Mouse (Mus musculus): ENCODE data around the gene Sox2. TPM values are rescaled to one million over a fixed set of nuclear protein-coding genes. Genes with fewer than 3 reads are reported as not detected.
A peak's percentile ranks its signal among the peaks of the same experiment; 100 is the strongest.

Gene Sox2
- not detected in 2 replicates for polyA plus RNA-seq (2016; fragmentation: Nextera tagmentation; extraction: Ambion mirVana)

DNA sequence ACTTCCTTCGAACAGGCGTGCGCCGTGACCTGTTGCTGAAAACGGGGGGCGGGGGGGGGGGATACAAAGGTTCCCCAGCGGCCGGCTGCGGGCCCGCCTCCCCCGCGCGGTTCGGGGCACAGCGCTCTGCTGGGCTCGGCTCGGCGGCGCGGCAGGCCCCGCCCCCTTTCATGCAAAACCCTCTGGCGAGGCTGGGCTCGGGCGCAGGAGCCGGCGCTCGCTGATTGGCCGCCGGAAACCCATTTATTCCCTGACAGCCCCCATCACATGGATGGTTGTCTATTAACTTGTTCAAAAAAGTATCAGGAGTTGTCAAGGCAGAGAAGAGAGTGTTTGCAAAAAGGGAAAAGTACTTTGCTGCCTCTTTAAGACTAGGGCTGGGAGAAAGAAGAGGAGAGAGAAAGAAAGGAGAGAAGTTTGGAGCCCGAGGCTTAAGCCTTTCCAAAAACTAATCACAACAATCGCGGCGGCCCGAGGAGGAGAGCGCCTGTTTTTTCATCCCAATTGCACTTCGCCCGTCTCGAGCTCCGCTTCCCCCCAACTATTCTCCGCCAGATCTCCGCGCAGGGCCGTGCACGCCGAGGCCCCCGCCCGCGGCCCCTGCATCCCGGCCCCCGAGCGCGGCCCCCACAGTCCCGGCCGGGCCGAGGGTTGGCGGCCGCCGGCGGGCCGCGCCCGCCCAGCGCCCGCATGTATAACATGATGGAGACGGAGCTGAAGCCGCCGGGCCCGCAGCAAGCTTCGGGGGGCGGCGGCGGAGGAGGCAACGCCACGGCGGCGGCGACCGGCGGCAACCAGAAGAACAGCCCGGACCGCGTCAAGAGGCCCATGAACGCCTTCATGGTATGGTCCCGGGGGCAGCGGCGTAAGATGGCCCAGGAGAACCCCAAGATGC, at the start of gene Sox2:
Sox2 (plus strand) TSS at position 680 of the 895 bp plus-strand sequence.
- H3K4me3 ChIP-seq = peak within 1 kb of the TSS; percentile 41
- H3K4me1 ChIP-seq = peaks cover 20% of the 10 kb centered on the region; the same call in 1 of the 2 replicates
- peaks cover 96% of the 10 kb centered on the region for H3K27me3 ChIP-seq (replicated peaks)
- peak within 1 kb of the TSS; percentile 59 for H3K4me2 ChIP-seq
- H3K9me3 ChIP-seq (replicated peaks) = no peaks in the 10 kb centered on the region
- 1% methylated on average over 85 of the region's 86 CpGs for WGBS (ENCODE audit: insufficient replicate concordance)
- no peak within 1 kb of the TSS for H3K27ac ChIP-seq
- H3K36me3 ChIP-seq = no peaks in the 10 kb centered on the region
- ATAC-seq = peak; percentile 62
- no peak within 1 kb of the TSS for H3K9ac ChIP-seq

- H3K36me3 ChIP-seq = no peaks in the 10 kb centered on the region
- no peak overlapping the region for H3K27ac ChIP-seq
- no peak overlapping the region for H3K9ac ChIP-seq
- H3K27me3 ChIP-seq (replicated peaks) = no peaks in the 10 kb centered on the region
- no peak overlapping the region for H3K4me2 ChIP-seq
- 62% methylated on average over 2 of the region's 2 CpGs for WGBS (ENCODE audit: insufficient replicate concordance)
- no peaks in the 10 kb centered on the region for H3K9me3 ChIP-seq (replicated peaks)
- no peak overlapping the region for H3K4me3 ChIP-seq
- no peak for ATAC-seq
- no peaks in the 10 kb centered on the region for H3K4me1 ChIP-seq
Observed at GRCm38 (mm10) chr3:34601116-34601515, 49.1 kb upstream of the Sox2 start.

DNA sequence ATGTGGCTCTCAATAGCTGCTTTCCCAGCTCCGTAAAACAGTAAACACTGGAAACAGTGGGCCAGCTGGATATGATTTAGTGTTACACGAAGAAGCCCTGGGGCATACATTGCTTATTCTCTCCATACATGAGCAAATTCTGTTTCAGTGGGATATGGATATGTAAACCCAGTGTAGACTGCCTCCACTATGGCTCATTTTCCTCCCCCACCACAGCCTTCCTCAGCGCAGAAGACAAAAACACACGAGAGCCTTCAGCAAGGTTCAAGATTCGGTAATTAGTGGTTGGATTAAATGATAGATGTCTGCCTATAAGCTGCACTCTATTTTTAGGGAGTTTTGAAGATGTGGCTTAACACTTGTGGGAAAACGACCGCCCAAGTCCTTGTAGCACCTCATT, 36.1 kb upstream of the Sox2 start:
- Histone ChIP-seq H3K27ac (no peak overlapping the region), H3K9me3 (replicated peaks) (no peaks in the 10 kb centered on the region), H3K4me2 (no peak overlapping the region), H3K4me3 (no peak overlapping the region), H3K36me3 (no peaks in the 10 kb centered on the region), H3K9ac (no peak overlapping the region), H3K4me1 (no peaks in the 10 kb centered on the region), H3K27me3 (replicated peaks) (no peaks in the 10 kb centered on the region)
- 77% methylated on average over 7 of the region's 7 CpGs for WGBS (ENCODE audit: insufficient replicate concordance)
- ATAC-seq = no peak

GRCm38 (mm10) chr3:34615526-34615925, 34.7 kb upstream of the Sox2 start:
- H3K4me1 ChIP-seq = no peaks in the 10 kb centered on the region
- no peak overlapping the region for H3K9ac ChIP-seq
- no peaks in the 10 kb centered on the region for H3K36me3 ChIP-seq
- H3K4me3 ChIP-seq = no peak overlapping the region
- 67% methylated on average over 15 of the region's 15 CpGs for WGBS (ENCODE audit: insufficient replicate concordance)
- H3K9me3 ChIP-seq (replicated peaks) = no peaks in the 10 kb centered on the region
- no peak overlapping the region for H3K27ac ChIP-seq
- no peaks in the 10 kb centered on the region for H3K27me3 ChIP-seq (replicated peaks)
- H3K4me2 ChIP-seq = no peak overlapping the region
- no peak for ATAC-seq

DNA sequence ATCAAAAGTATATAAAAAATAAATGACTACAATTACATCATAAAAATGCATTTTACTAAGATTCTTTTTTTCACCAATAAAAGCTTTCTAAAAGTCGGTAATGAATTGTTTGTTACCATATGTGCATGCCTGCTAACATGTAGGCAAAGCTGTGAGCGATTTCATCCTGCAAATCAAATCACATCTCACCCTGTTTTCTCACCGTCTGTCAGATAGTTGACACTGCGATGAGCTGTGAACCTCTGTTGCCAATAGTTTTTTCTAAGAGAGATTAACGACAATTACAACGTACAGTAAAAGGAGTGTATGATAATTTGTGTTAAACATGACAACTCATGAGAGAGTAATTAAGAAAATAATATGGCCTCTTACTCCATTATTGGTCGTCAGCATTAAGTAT, 31.3 kb upstream of the Sox2 start:
- no peaks in the 10 kb centered on the region for H3K9me3 ChIP-seq (replicated peaks)
- no peaks in the 10 kb centered on the region for H3K4me1 ChIP-seq
- no peak for ATAC-seq
- H3K27me3 ChIP-seq (replicated peaks) = no peaks in the 10 kb centered on the region
- H3K4me3 ChIP-seq = no peak overlapping the region
- no peaks in the 10 kb centered on the region for H3K36me3 ChIP-seq
- no peak overlapping the region for H3K27ac ChIP-seq
- no peak overlapping the region for H3K9ac ChIP-seq
- no peak overlapping the region for H3K4me2 ChIP-seq
- WGBS (ENCODE audit: insufficient replicate concordance) = 66% methylated on average over 7 of the region's 7 CpGs

GRCm38 (mm10) chr3:34620121-34620520, 30.1 kb upstream of the Sox2 start:
- Histone ChIP-seq H3K4me3 (no peak overlapping the region), H3K9ac (no peak overlapping the region), H3K36me3 (no peaks in the 10 kb centered on the region), H3K4me1 (no peaks in the 10 kb centered on the region), H3K9me3 (replicated peaks) (no peaks in the 10 kb centered on the region), H3K27me3 (replicated peaks) (no peaks in the 10 kb centered on the region), H3K27ac (no peak overlapping the region), H3K4me2 (no peak overlapping the region)
- ATAC-seq = no peak
- 51% methylated on average over 4 of the region's 4 CpGs for WGBS (ENCODE audit: insufficient replicate concordance)

DNA sequence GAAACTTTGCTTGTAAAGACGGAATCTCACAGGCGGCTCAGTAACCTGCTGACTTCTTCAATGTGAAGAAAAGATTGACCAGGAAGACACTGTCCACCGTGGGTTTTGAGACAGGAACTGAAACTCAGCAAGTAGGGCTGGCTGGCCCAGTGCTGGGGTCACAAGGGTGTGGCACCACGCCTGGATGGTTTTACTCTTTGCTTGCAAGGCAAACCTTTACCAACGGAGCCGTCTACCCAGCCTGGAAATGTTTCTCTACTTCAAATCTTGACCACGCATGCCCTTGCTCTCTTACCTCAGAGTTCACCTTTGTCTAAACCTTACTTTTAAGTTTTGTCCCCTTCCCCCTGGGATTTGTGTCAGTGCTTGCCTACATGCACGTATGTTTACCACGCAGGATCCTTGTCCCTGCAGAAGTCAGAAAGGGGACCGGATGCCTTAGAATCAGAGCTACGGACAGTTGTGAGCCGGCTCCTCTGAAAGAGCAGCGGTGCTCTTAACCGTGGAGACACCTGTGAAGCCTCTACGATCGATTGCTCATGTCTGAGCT, 25.4 kb upstream of the Sox2 start:
- H3K36me3 ChIP-seq = no peaks in the 10 kb centered on the region
- no peak overlapping the region for H3K27ac ChIP-seq
- ATAC-seq = no peak
- no peaks in the 10 kb centered on the region for H3K4me1 ChIP-seq
- no peak overlapping the region for H3K4me3 ChIP-seq
- H3K27me3 ChIP-seq (replicated peaks) = no peaks in the 10 kb centered on the region
- H3K9me3 ChIP-seq (replicated peaks) = no peaks in the 10 kb centered on the region
- no peak overlapping the region for H3K4me2 ChIP-seq
- no peak overlapping the region for H3K9ac ChIP-seq
- 75% methylated on average over 16 of the region's 16 CpGs for WGBS (ENCODE audit: insufficient replicate concordance)

GRCm38 (mm10) chr3:34626521-34626920, 23.7 kb upstream of the Sox2 start:
- no peak for ATAC-seq
- no peak overlapping the region for H3K27ac ChIP-seq
- H3K4me1 ChIP-seq = no peaks in the 10 kb centered on the region
- no peaks in the 10 kb centered on the region for H3K36me3 ChIP-seq
- H3K4me2 ChIP-seq = no peak overlapping the region
- no peaks in the 10 kb centered on the region for H3K9me3 ChIP-seq (replicated peaks)
- H3K27me3 ChIP-seq (replicated peaks) = no peaks in the 10 kb centered on the region
- 71% methylated on average over 8 of the region's 8 CpGs for WGBS (ENCODE audit: insufficient replicate concordance)
- H3K9ac ChIP-seq = no peak overlapping the region
- H3K4me3 ChIP-seq = no peak overlapping the region

DNA sequence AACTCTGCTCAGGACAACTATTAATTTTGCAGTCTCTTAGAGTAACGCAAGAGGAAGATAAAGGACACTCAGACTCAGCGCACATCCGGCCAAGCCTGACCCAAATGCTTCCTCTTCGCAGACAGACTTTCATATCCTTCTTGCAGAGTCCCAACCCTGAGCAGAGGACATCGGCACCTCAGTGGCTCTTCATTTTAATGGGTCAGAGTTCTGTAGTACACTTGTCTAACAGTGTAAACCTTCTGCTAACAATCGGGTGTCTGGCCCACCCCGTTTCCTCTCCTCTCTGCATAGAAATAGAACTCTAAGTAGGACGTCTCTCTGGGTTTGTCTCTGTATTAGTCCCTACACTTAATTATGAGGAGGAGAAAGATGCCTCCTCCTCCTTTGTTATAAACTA, 20.2 kb upstream of the Sox2 start:
- Histone ChIP-seq H3K27me3 (replicated peaks) (no peaks in the 10 kb centered on the region; the same call in 1 of the 2 replicates), H3K9ac (no peak overlapping the region), H3K4me2 (no peak overlapping the region), H3K27ac (no peak overlapping the region), H3K36me3 (no peaks in the 10 kb centered on the region), H3K4me3 (no peak overlapping the region), H3K4me1 (no peaks in the 10 kb centered on the region), H3K9me3 (replicated peaks) (no peaks in the 10 kb centered on the region)
- 58% methylated on average over 8 of the region's 8 CpGs for whole genome bisulfite sequencing (ENCODE audit: insufficient replicate concordance)
- no peak for ATAC-seq

DNA sequence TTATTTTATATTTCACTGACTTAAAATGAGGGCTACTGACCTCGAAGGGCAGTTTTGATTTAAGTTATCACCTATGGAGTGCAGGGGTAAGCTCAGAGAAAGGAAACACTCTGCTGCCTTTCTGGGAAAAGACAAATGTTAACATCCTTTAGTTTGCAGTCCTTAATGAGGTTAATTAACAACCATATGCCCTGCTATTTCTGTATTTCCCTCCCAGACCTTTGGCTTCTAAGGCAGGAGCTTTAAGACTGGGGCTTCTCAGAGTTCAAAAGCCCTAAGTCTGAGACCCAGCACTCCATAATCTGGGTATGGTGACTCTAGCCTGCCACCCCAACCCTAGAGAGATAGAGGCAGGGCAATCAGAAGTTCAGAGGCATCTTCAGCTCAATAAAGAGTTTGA, 19.5 kb upstream of the Sox2 start:
- whole genome bisulfite sequencing (ENCODE audit: insufficient replicate concordance) = 45% methylated on average over 1 of the region's 1 CpGs
- no peak for ATAC-seq
- no peak overlapping the region for H3K4me2 ChIP-seq

GRCm38 (mm10) chr3:34636958-34637357, 13.2 kb upstream of the Sox2 start:
- Histone ChIP-seq H3K4me3 (no peak overlapping the region), H3K4me1 (no peaks in the 10 kb centered on the region), H3K27ac (no peak overlapping the region), H3K4me2 (no peak overlapping the region), H3K9ac (no peak overlapping the region), H3K36me3 (no peaks in the 10 kb centered on the region), H3K27me3 (replicated peaks) (peaks cover 57% of the 10 kb centered on the region), H3K9me3 (replicated peaks) (no peaks in the 10 kb centered on the region)
- no peak for ATAC-seq
- 41% methylated on average over 6 of the region's 6 CpGs for WGBS (ENCODE audit: insufficient replicate concordance)

More for the DNA sequence above, 19.5 kb upstream of the Sox2 start:
- no peaks in the 10 kb centered on the region for H3K9me3 ChIP-seq (replicated peaks)
- H3K9ac ChIP-seq = no peak overlapping the region
- no peaks in the 10 kb centered on the region for H3K36me3 ChIP-seq
- no peaks in the 10 kb centered on the region for H3K4me1 ChIP-seq
- no peaks in the 10 kb centered on the region; the same call in 1 of the 2 replicates for H3K27me3 ChIP-seq (replicated peaks)
- no peak overlapping the region for H3K4me3 ChIP-seq
- no peak overlapping the region for H3K27ac ChIP-seq

GRCm38 (mm10) chr3:34637481-34637880, 12.7 kb upstream of the Sox2 start:
- Histone ChIP-seq H3K4me3 (no peak overlapping the region), H3K9me3 (replicated peaks) (no peaks in the 10 kb centered on the region), H3K4me2 (no peak overlapping the region), H3K36me3 (no peaks in the 10 kb centered on the region), H3K9ac (no peak overlapping the region), H3K4me1 (0 out of 2 replicates have a peak, but pooled peaks cover 2% of the 10 kb centered on the region), H3K27me3 (replicated peaks) (peaks cover 62% of the 10 kb centered on the region), H3K27ac (no peak overlapping the region)
- no peak for ATAC-seq
- WGBS (ENCODE audit: insufficient replicate concordance) = 27% methylated on average over 5 of the region's 5 CpGs
